Mouse (Mus musculus) neural tube, embryonic 11.5 days (tissue): ENCODE results near the gene Msi2. TPM values are rescaled to one million over a fixed set of nuclear protein-coding genes. Genes with fewer than 3 reads are reported as not detected.

Experiments
- ATAC-seq: fragments of 200-750 bp; cut with Nextera tagmentation; 2 replicates; pipeline ENCODE4 v1.8.0; 2017; ENCODE audit warnings: moderate number of reproducible peaks, mild to moderate bottlenecking, moderate TSS enrichment, moderate library complexity; ENCODE audit not compliant: insufficient read depth, low FRiP score, low TSS enrichment
- DNase-seq: peaks from one replicate; pipeline ENCODE4 v3.0.0-alpha.2; 2015; ENCODE audit warnings: low spot score
- H3K27ac ChIP-seq: fragments of 300-500 bp; sonication (generic); 2 replicates; pipeline ENCODE4 v1.5.1; 2014; ENCODE audit warnings: low read depth, mild to moderate bottlenecking, low read length
- H3K27me3 ChIP-seq: fragments of 300-500 bp; sonication (generic); 2 replicates; pipeline ENCODE4 v1.6.1; 2014; ENCODE audit warnings: mild to moderate bottlenecking, low read length, mixed read lengths; ENCODE audit not compliant: control insufficient read depth, insufficient read depth
- H3K36me3 ChIP-seq: fragments of 300-500 bp; sonication (generic); 2 replicates; pipeline ENCODE4 v1.6.1; 2014; ENCODE audit warnings: mild to moderate bottlenecking, low read length, moderate library complexity, mixed read lengths; ENCODE audit not compliant: control insufficient read depth, insufficient read depth
- H3K4me1 ChIP-seq: fragments of 300-500 bp; sonication (generic); 2 replicates; pipeline ENCODE4 v1.6.1; 2014; ENCODE audit warnings: low read length, mixed read lengths; ENCODE audit not compliant: control insufficient read depth, insufficient read depth
- H3K4me2 ChIP-seq: fragments of 300-500 bp; sonication (generic); 2 replicates; pipeline ENCODE4 v1.6.1; 2014; ENCODE audit warnings: low read depth, mild to moderate bottlenecking, moderate library complexity
- H3K4me3 ChIP-seq: fragments of 300-500 bp; sonication (generic); 2 replicates; pipeline ENCODE4 v1.5.1; 2014; ENCODE audit warnings: low read depth, low read length
- H3K9ac ChIP-seq: fragments of 300-500 bp; sonication (generic); 2 replicates; pipeline ENCODE4 v1.6.1; 2014; ENCODE audit warnings: mild to moderate bottlenecking, low read length
- H3K9me3 ChIP-seq: fragments of 300-500 bp; sonication (generic); 2 replicates; pipeline ENCODE4 v1.6.1; 2016; ENCODE audit warnings: low read length; ENCODE audit not compliant: control insufficient read depth
- WGBS: fragments of 180-500 bp; shearing (Covaris S2); extraction: QIAGEN DNeasy Blood & Tissue Kit; methylation state at CpG from one replicate; pipeline ENCODE4 v1.1.7; 2014; 5-methylcytosine and 5-hydroxymethylcytosine counted together
- polyA plus RNA-seq: library from polyadenylated mRNA; unstranded; fragments of >200 nt; fragmentation: Nextera tagmentation; extraction: Ambion mirVana; gene quantifications from 2 replicates; pipeline ENCODE4 v1.2.1, GENCODE M21; 2014

The Msi2 gene
- polyA plus RNA-seq, 1 experiment from 2014 or later: 20.6 TPM

DNA sequence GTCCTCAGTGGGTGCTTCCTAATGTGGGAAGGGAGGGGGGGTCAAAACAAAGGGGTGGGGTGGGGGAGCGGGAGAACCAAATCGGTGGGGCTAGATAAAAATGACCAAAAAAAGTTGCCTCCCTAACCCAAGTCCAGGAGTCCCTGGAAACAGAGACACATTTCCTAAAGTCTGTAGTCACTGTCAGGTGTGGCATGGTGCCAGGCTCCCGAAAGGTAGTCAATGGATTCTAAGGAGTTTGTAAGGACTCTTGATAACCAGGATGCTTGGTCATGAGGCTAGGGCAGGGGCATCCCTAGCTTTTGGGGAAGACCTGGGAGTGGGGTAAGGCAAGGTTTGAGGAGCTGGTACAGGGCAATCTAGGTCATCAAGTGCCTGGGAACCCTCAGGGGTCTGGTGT is 354.1 kb downstream of the Msi2 start:
- ATAC-seq: no peak
- 94% methylated on average over 3 of the region's 3 CpGs for WGBS
- Histone ChIP-seq H3K27ac (no peak overlapping the region), H3K27me3 (no peaks in the 10 kb centered on the region), H3K4me2 (no peak overlapping the region), H3K9me3 (no peaks in the 10 kb centered on the region), H3K9ac (no peak overlapping the region), H3K4me1 (no peaks in the 10 kb centered on the region), H3K4me3 (no peak overlapping the region), H3K36me3 (peaks cover 8% of the 10 kb centered on the region; the same call in 1 of the 2 replicates)
- no peak for DNase-seq

DNA sequence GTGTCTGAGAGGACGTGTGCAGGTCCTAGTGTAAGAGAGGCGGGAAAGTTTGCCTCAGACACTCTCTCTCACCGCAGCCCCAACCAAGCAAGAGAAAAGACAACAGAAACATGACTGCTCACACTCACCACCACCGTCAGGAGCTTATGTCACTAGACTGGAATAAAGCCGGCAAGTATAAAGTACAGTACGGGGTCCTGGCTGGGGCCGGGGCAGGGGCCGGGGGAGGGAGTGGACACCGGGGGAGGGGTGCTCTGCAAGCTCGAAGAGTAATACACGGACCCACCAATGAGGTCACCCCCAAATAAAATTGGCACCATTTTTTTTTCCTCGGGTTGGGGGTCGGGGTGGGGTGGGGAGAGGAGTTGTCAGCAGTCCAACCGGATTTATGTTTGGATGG is 354.8 kb downstream of the Msi2 start:
- Histone ChIP-seq H3K4me3 (no peak overlapping the region), H3K27me3 (no peaks in the 10 kb centered on the region), H3K4me2 (no peak overlapping the region), H3K9me3 (no peaks in the 10 kb centered on the region), H3K27ac (no peak overlapping the region), H3K9ac (no peak overlapping the region), H3K4me1 (no peaks in the 10 kb centered on the region), H3K36me3 (peaks cover 8% of the 10 kb centered on the region; the same call in 1 of the 2 replicates)
- ATAC-seq: no peak
- no peak for DNase-seq
- 95% methylated on average over 13 of the region's 14 CpGs for WGBS

DNA sequence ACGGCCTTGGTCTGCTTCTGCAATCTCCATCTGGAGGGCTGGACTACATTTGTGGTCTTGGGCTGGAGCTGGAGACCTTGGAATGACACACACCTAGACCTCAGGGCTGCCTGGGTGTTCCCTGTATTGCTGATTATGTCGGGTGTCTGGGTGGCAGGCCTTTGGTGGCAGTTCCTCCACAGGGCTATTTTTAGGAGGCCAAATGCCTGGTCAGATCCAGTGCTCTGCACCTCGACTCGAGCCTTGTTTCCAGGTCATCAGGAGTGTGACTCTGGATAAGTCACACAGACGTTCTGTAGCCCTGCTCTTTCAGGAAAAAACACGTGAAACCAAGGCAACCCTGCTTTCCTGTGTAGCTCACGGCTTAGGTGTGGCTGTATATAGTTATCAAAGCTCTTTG is 358.6 kb downstream of the Msi2 start:
- Histone ChIP-seq H3K4me2 (no peak overlapping the region), H3K36me3 (no peaks in the 10 kb centered on the region), H3K9me3 (no peaks in the 10 kb centered on the region), H3K9ac (no peak overlapping the region), H3K4me1 (peaks cover 4% of the 10 kb centered on the region), H3K27me3 (no peaks in the 10 kb centered on the region), H3K4me3 (no peak overlapping the region), H3K27ac (no peak overlapping the region)
- WGBS: 90% methylated on average over 7 of the region's 7 CpGs
- ATAC-seq (no peak), DNase-seq (no peak)

DNA sequence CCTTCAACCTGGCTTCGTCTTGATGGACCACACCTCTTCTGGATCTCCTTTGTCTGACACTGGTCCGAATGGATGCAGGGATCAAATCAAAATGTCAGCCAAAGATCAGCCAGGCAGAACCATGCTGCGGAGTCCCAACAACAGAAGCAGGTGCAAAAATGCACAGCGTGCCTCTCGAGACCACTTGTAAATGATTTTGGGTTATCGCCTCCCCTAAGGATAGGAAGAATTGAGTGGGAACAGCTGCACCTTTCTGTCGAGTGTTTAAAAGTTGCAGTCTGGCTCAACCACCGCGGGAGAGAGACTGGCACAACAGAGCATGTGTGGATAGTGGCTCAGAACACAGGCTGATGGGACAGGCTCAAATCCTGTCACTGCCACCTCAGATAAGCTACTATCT is 361.0 kb downstream of the Msi2 start:
- DNase-seq (no peak), ATAC-seq (peak; percentile 47; the same call in 1 of the 2 replicates)
- peaks cover 4% of the 10 kb centered on the region for H3K4me1 ChIP-seq
- 66% methylated on average over 9 of the region's 9 CpGs for WGBS
- no peaks in the 10 kb centered on the region for H3K36me3 ChIP-seq
- H3K27ac ChIP-seq: peak overlapping the region; percentile 77
- no peak overlapping the region for H3K4me2 ChIP-seq
- H3K9ac ChIP-seq: no peak overlapping the region
- H3K4me3 ChIP-seq: no peak overlapping the region
- H3K27me3 ChIP-seq: no peaks in the 10 kb centered on the region
- H3K9me3 ChIP-seq: no peaks in the 10 kb centered on the region

DNA sequence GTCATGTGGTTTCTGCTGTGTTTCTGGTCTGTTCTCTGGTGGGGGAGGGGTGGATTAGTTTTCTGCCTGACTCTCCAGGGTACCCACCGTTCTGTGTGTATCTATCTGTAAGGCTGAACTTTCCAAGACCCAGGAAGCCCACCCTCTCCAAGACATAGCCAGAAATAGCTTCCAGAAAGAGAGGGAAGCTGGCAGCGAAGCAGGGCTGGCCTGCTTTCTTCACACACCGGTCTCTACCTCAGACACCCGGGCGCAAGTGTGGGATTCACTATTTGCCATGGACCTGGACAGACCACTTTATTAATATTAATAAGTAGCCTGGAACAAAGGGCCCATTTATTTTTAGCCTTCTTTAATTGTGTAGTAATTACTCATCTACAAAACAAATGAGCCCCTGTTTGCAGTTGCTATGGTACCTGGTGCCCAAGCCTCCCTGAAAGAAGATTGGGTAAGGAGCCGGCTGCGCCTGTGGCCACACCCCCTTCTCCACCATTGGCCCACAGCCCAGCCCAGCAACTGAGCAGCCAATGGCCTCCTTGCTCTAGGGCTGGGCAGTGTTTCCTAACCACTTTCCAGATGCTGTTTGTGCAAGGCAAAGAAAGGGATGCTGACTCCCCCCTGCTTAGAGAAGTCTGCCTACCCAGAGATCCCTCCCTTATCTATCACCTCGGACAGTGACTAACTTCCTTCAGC is 361.6 kb downstream of the Msi2 start:
- peak; percentile 98 for ATAC-seq
- peak overlapping the region; percentile 78 for H3K27ac ChIP-seq
- no peak overlapping the region for H3K4me3 ChIP-seq
- H3K4me2 ChIP-seq: no peak overlapping the region
- no peaks in the 10 kb centered on the region for H3K27me3 ChIP-seq
- WGBS: 48% methylated on average over 8 of the region's 8 CpGs
- DNase-seq: peak; percentile 83
- no peaks in the 10 kb centered on the region for H3K36me3 ChIP-seq
- no peak overlapping the region for H3K9ac ChIP-seq
- H3K4me1 ChIP-seq: peaks cover 6% of the 10 kb centered on the region
- H3K9me3 ChIP-seq: no peaks in the 10 kb centered on the region

DNA sequence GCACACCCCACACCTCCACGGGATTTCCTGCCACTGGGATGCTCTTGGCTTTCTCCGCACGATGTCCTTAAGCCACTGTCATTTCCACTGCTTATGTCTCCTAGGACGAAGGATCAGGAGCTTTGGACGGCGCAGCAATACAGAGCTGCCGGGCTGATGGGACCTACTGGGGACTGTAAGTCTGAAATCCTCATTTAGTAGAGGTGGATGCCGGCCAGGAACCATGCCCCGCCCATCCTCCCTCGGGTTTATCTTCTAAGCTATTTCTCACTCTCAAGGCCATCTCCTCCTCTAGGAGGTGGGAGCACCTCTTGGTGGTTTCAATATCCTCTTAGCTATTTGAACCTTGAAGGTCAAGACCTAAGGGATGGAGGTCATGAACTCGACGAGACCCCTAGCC is 362.3 kb downstream of the Msi2 start:
- peaks cover 6% of the 10 kb centered on the region for H3K4me1 ChIP-seq

DNA sequence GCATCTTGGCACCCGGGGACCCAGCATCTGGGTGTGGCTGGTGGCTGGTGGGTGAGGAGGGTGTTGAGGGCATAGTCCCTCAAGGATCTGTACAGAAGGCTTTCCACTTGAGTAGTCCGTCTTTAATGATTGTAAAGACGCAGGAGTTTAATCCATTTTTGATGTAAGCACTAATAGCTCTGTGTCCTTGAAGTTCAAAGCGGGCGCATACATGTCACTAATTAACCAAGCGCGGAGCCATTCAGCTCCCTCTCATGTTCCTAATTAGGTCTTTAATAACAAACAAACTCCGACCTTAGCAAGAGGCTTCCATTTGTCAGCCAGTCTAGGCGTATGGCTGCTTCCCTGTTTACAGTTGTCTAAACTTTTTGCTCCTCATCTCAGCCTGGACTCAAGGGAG is 363.5 kb downstream of the Msi2 start:
- ATAC-seq (no peak), DNase-seq (no peak)
- H3K4me2 ChIP-seq: no peak overlapping the region
- H3K4me1 ChIP-seq: peaks cover 6% of the 10 kb centered on the region
- no peaks in the 10 kb centered on the region for H3K9me3 ChIP-seq
- H3K27me3 ChIP-seq: no peaks in the 10 kb centered on the region
- H3K36me3 ChIP-seq: no peaks in the 10 kb centered on the region
- 90% methylated on average over 9 of the region's 9 CpGs for WGBS
- H3K4me3 ChIP-seq: no peak overlapping the region
- no peak overlapping the region for H3K27ac ChIP-seq
- no peak overlapping the region for H3K9ac ChIP-seq

More for the DNA sequence above, 362.3 kb downstream of the Msi2 start:
- no peak for ATAC-seq
- no peak for DNase-seq
- no peak overlapping the region for H3K4me3 ChIP-seq
- H3K27me3 ChIP-seq: no peaks in the 10 kb centered on the region
- H3K36me3 ChIP-seq: no peaks in the 10 kb centered on the region
- WGBS: 89% methylated on average over 12 of the region's 12 CpGs
- H3K4me2 ChIP-seq: no peak overlapping the region
- peak overlapping the region; percentile 78; the same call in 1 of the 2 replicates for H3K27ac ChIP-seq
- H3K9ac ChIP-seq: no peak overlapping the region
- no peaks in the 10 kb centered on the region for H3K9me3 ChIP-seq

DNA sequence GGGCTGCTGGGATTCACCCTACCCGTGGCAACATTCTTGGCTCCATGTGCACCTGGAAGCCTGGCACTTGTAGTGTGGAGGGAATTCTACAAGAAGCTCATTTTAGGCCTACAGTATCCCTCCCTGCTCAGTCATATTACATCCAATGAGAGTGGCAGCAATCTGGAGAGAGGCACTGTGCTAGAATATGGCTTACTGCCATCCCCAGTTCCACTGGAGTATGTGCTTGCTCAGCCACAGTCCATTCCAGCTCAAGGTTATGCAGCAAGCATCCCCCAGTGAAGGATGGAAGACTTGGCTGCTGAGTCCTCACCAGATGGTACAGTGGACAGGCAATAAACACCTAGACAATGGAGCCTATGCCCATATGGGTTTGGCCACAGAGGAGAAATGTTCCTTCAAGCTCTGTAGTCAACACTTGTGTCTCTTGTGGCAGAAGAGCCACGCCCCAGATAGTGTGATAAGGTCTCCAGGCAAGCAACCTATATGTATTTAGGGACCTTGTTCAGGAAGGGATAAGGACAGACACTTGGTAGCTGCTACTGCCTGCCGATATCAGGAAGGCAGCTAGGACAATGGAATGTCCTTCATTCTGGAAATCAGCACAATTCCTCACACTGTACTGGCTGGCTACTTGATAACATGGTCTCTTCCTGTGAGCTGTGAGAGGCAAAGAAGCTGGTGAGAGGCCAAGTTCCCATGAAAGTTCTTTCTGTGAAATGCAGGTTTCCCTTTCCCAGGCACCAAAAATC is 366.4 kb downstream of the Msi2 start:
- no peaks in the 10 kb centered on the region for H3K9me3 ChIP-seq
- ATAC-seq (no peak), DNase-seq (no peak)
- peaks cover 4% of the 10 kb centered on the region; the same call in 1 of the 2 replicates for H3K36me3 ChIP-seq
- H3K27ac ChIP-seq: no peak overlapping the region
- H3K27me3 ChIP-seq: no peaks in the 10 kb centered on the region
- H3K4me2 ChIP-seq: no peak overlapping the region
- 88% methylated on average over 3 of the region's 3 CpGs for WGBS
- H3K4me1 ChIP-seq: peaks cover 4% of the 10 kb centered on the region
- no peak overlapping the region for H3K4me3 ChIP-seq
- H3K9ac ChIP-seq: no peak overlapping the region

DNA sequence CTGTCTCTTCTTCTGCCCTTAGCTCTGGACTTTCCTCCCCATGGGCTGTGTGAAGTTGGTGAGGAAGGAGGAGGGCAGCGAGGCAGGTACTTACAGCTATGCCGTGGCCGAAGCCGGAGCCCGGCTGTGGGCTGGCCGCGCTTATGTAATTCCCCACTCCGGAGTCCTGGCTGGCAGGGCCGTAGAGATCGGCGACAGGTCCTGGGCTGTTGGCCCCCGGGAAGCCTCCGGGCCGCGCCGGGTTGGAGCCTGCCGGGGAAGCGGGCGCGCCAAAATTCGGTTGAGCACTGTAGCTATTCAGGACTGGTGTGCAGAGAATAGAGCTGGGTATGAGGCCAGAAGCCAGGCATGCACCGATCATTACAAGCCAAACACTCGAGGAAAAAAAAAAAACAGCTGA is 369.6 kb downstream of the Msi2 start:
- Histone ChIP-seq H3K4me3 (no peak overlapping the region), H3K4me1 (0 out of 2 replicates have a peak, but pooled peaks cover 2% of the 10 kb centered on the region), H3K36me3 (peaks cover 6% of the 10 kb centered on the region; the same call in 1 of the 2 replicates), H3K4me2 (no peak overlapping the region), H3K27me3 (no peaks in the 10 kb centered on the region), H3K9me3 (no peaks in the 10 kb centered on the region), H3K9ac (no peak overlapping the region), H3K27ac (no peak overlapping the region)
- no peak for DNase-seq
- no peak for ATAC-seq
- WGBS: 74% methylated on average over 23 of the region's 23 CpGs
